Mouse (Mus musculus) neural tube, embryonic 15.5 days (tissue): ENCODE measurements around the gene Gm10974. TPM values are rescaled to one million over a fixed set of nuclear protein-coding genes. Genes with fewer than 3 reads are reported as not detected.

ENCODE experiments used
- ATAC-seq: fragments of 200-750 bp; cut with Nextera tagmentation; 2 replicates; pipeline ENCODE4 v1.8.0; 2017; ENCODE audit warnings: mild to moderate bottlenecking, moderate TSS enrichment, moderate library complexity; ENCODE audit not compliant: low FRiP score
- H3K27ac ChIP-seq: fragments of 300-500 bp; sonication (generic); replicated peaks from 2 replicates; pipeline ENCODE4 v1.5.1; 2015; ENCODE audit warnings: mild to moderate bottlenecking, inconsistent platforms
- H3K27me3 ChIP-seq: fragments of 300-500 bp; sonication (generic); replicated peaks from 2 replicates; pipeline ENCODE4 v1.6.1; 2015; ENCODE audit warnings: inconsistent platforms
- H3K36me3 ChIP-seq: fragments of 300-500 bp; sonication (generic); 2 replicates; pipeline ENCODE4 v1.6.1; 2015; ENCODE audit warnings: inconsistent platforms
- H3K4me1 ChIP-seq: fragments of 300-500 bp; sonication (generic); 2 replicates; pipeline ENCODE4 v1.6.1; 2015; ENCODE audit warnings: inconsistent platforms
- H3K4me2 ChIP-seq: fragments of 300-500 bp; sonication (generic); 2 replicates; pipeline ENCODE4 v1.6.1; 2015; ENCODE audit warnings: inconsistent platforms, mild to moderate bottlenecking, moderate library complexity
- H3K4me3 ChIP-seq: fragments of 300-500 bp; sonication (generic); replicated peaks from 2 replicates; pipeline ENCODE4 v1.5.1; 2015; ENCODE audit warnings: mild to moderate bottlenecking, inconsistent platforms
- H3K9ac ChIP-seq: fragments of 300-500 bp; sonication (generic); replicated peaks from 2 replicates; pipeline ENCODE4 v1.6.1; 2015; ENCODE audit warnings: mild to moderate bottlenecking, inconsistent platforms
- H3K9me3 ChIP-seq: fragments of 300-500 bp; sonication (generic); replicated peaks from 2 replicates; pipeline ENCODE4 v1.6.1; 2016; ENCODE audit warnings: inconsistent platforms
- WGBS: fragments of 180-500 bp; shearing (Covaris S2); methylation state at CpG from one replicate; pipeline ENCODE4 v1.1.7; 2015; ENCODE audit warnings: mixed read lengths; 5-methylcytosine and 5-hydroxymethylcytosine counted together
- polyA plus RNA-seq: library from polyadenylated mRNA; unstranded; fragments of >200 nt; fragmentation: Nextera tagmentation; extraction: Ambion mirVana; gene quantifications from 2 replicates; pipeline ENCODE4 v1.2.1, GENCODE M21; 2015

The Gm10974 gene
- polyA plus RNA-seq, 1 experiment from 2014 or later = not detected

DNA sequence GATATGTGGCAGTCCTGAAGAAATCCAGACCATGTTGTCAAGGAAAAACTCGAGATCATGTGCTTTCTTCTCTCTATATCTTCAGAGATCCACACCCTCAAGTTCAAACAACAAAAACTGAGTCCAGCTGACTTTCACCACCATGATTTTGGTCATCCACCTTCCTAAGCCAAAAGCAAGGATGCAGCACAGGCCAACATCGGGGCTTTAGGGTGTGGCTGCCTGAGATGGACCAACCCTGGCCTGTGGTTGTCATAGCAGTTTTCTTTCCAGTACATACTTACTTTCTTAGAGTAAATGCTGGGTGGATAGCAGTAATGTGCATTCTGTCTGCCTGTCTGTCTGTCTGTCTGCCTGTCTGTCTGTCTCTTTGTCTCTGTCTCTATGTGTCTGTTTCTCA, 294 bp upstream of the Gm10974 start:
- H3K9me3 ChIP-seq = no peaks in the 10 kb centered on the region
- no peak overlapping the region for H3K27ac ChIP-seq
- no peak overlapping the region for H3K9ac ChIP-seq
- no peaks in the 10 kb centered on the region for H3K36me3 ChIP-seq
- 77% methylated on average over 2 of the region's 2 CpGs for WGBS
- no peak overlapping the region for H3K4me3 ChIP-seq
- no peaks in the 10 kb centered on the region for H3K4me1 ChIP-seq
- no peak overlapping the region for H3K4me2 ChIP-seq
- no peak for ATAC-seq
- H3K27me3 ChIP-seq = no peaks in the 10 kb centered on the region

- no peak for ATAC-seq
- H3K4me3 ChIP-seq = no peak overlapping the region
- WGBS = 79% methylated on average over 5 of the region's 5 CpGs
These were observed 3.6 kb downstream of the Gm10974 start for GRCm38 (mm10) chr7:66369071-66369933.

GRCm38 (mm10) chr7:66369934-66370445, 4.3 kb downstream of the Gm10974 start:
- H3K36me3 ChIP-seq = no peaks in the 10 kb centered on the region
- no peak for ATAC-seq
- no peaks in the 10 kb centered on the region for H3K4me1 ChIP-seq
- no peaks in the 10 kb centered on the region for H3K9me3 ChIP-seq
- no peak overlapping the region for H3K4me2 ChIP-seq
- no peaks in the 10 kb centered on the region for H3K27me3 ChIP-seq
- H3K9ac ChIP-seq = no peak overlapping the region
- no peak overlapping the region for H3K4me3 ChIP-seq
- WGBS = 77% methylated on average over 5 of the region's 5 CpGs
- no peak overlapping the region for H3K27ac ChIP-seq

More at GRCm38 (mm10) chr7:66369071-66369933, 3.6 kb downstream of the Gm10974 start:
- Histone ChIP-seq H3K9me3 (no peaks in the 10 kb centered on the region), H3K27me3 (no peaks in the 10 kb centered on the region), H3K9ac (no peak overlapping the region), H3K4me2 (no peak overlapping the region), H3K4me1 (no peaks in the 10 kb centered on the region), H3K27ac (no peak overlapping the region), H3K36me3 (no peaks in the 10 kb centered on the region)

- Histone ChIP-seq H3K36me3 (no peaks in the 10 kb centered on the region), H3K27me3 (no peaks in the 10 kb centered on the region), H3K4me3 (no peak overlapping the region), H3K27ac (no peak overlapping the region), H3K4me2 (no peak overlapping the region), H3K9me3 (no peaks in the 10 kb centered on the region), H3K9ac (no peak overlapping the region), H3K4me1 (no peaks in the 10 kb centered on the region)
- no peak for ATAC-seq
- 84% methylated on average over 6 of the region's 6 CpGs for WGBS
These were observed 5.3 kb downstream of the Gm10974 start for GRCm38 (mm10) chr7:66370970-66371369.

GRCm38 (mm10) chr7:66373391-66373790, 7.7 kb downstream of the Gm10974 start:
- 94% methylated on average over 3 of the region's 3 CpGs for WGBS
- Histone ChIP-seq H3K4me1 (no peaks in the 10 kb centered on the region), H3K9ac (no peak overlapping the region), H3K36me3 (no peaks in the 10 kb centered on the region), H3K9me3 (no peaks in the 10 kb centered on the region), H3K27me3 (no peaks in the 10 kb centered on the region), H3K4me2 (no peak overlapping the region), H3K4me3 (no peak overlapping the region), H3K27ac (no peak overlapping the region)
- no peak for ATAC-seq

GRCm38 (mm10) chr7:66375736-66376135, 10.0 kb downstream of the Gm10974 start:
- H3K4me3 ChIP-seq = no peak overlapping the region
- H3K4me2 ChIP-seq = no peak overlapping the region
- no peak for ATAC-seq
- H3K9me3 ChIP-seq = no peaks in the 10 kb centered on the region
- H3K4me1 ChIP-seq = no peaks in the 10 kb centered on the region
- no peak overlapping the region for H3K27ac ChIP-seq
- no peak overlapping the region for H3K9ac ChIP-seq
- WGBS = 79% methylated on average over 4 of the region's 4 CpGs
- no peaks in the 10 kb centered on the region for H3K36me3 ChIP-seq
- H3K27me3 ChIP-seq = no peaks in the 10 kb centered on the region

- Histone ChIP-seq H3K4me2 (no peak overlapping the region), H3K4me1 (no peaks in the 10 kb centered on the region), H3K27ac (no peak overlapping the region), H3K9ac (no peak overlapping the region), H3K36me3 (no peaks in the 10 kb centered on the region), H3K27me3 (no peaks in the 10 kb centered on the region), H3K4me3 (no peak overlapping the region), H3K9me3 (no peaks in the 10 kb centered on the region)
- WGBS = 87% methylated on average over 10 of the region's 10 CpGs
- no peak for ATAC-seq
These were observed 10.9 kb downstream of the Gm10974 start for GRCm38 (mm10) chr7:66376560-66376959.

GRCm38 (mm10) chr7:66384213-66384612, 18.5 kb downstream of the Gm10974 start:
- no peak overlapping the region for H3K4me3 ChIP-seq
- no peak overlapping the region for H3K9ac ChIP-seq
- 73% methylated on average over 5 of the region's 5 CpGs for WGBS
- no peaks in the 10 kb centered on the region for H3K9me3 ChIP-seq
- no peaks in the 10 kb centered on the region for H3K36me3 ChIP-seq
- no peak overlapping the region for H3K27ac ChIP-seq
- no peak overlapping the region for H3K4me2 ChIP-seq
- no peak for ATAC-seq
- H3K4me1 ChIP-seq = peaks cover 21% of the 10 kb centered on the region
- 0 out of 2 replicates have a peak, but pooled peaks cover 3% of the 10 kb centered on the region for H3K27me3 ChIP-seq

GRCm38 (mm10) chr7:66384891-66385290, 19.2 kb downstream of the Gm10974 start:
- Histone ChIP-seq H3K27me3 (0 out of 2 replicates have a peak, but pooled peaks cover 3% of the 10 kb centered on the region), H3K36me3 (no peaks in the 10 kb centered on the region), H3K4me1 (peaks cover 21% of the 10 kb centered on the region), H3K4me3 (no peak overlapping the region), H3K4me2 (no peak overlapping the region), H3K27ac (no peak overlapping the region), H3K9ac (no peak overlapping the region), H3K9me3 (no peaks in the 10 kb centered on the region)
- WGBS = 91% methylated on average over 8 of the region's 8 CpGs
- ATAC-seq = no peak

GRCm38 (mm10) chr7:66385826-66386225, 20.1 kb downstream of the Gm10974 start:
- H3K27ac ChIP-seq = no peak overlapping the region
- no peak overlapping the region for H3K4me3 ChIP-seq
- H3K36me3 ChIP-seq = no peaks in the 10 kb centered on the region
- peaks cover 21% of the 10 kb centered on the region for H3K4me1 ChIP-seq
- no peaks in the 10 kb centered on the region for H3K9me3 ChIP-seq
- 0 out of 2 replicates have a peak, but pooled peaks cover 3% of the 10 kb centered on the region for H3K27me3 ChIP-seq
- WGBS = 96% methylated on average over 12 of the region's 12 CpGs
- ATAC-seq = no peak
- H3K4me2 ChIP-seq = no peak overlapping the region
- H3K9ac ChIP-seq = no peak overlapping the region

DNA sequence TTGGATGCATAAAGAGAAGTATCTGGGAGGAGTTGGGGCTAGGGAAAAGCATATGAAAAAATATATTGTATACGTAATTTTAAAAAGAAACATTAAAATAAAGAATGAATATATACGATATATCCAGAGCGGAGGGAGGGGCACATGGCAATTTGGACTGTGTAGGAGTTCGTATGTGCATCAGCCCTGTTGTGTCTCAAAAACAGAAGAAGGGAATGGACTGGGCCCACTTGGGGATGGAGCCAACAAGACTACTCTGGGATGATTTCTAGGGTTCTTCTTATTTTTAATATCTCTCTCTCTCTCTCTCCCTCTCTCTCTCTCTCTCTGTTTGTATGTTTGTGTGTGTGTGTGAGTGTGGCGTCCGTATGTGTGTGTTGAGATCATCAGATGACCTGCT, 20.7 kb downstream of the Gm10974 start:
- 97% methylated on average over 6 of the region's 6 CpGs for WGBS
- Histone ChIP-seq H3K4me1 (peaks cover 21% of the 10 kb centered on the region), H3K4me2 (no peak overlapping the region), H3K27me3 (0 out of 2 replicates have a peak, but pooled peaks cover 7% of the 10 kb centered on the region), H3K27ac (no peak overlapping the region), H3K9ac (no peak overlapping the region), H3K9me3 (no peaks in the 10 kb centered on the region), H3K4me3 (no peak overlapping the region), H3K36me3 (no peaks in the 10 kb centered on the region)
- no peak for ATAC-seq

DNA sequence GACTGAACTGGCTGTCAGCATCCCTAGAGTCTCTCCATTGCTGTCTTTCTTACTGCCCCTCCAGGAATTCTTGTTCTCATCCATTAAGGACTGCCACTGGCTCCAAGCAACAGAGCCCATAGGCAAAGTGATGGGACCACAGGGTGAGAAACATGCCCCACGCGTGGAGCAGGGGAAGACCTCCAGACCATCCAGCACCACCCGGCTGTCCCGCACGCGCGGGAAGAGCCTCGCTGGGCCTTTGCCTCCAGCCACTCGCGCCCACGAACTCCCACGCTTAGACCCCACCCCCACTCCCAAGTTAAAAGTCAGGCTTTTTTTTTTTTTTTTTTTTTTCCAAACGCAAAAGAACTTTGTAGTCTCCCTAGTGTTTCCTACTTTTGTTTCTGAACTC, 21.7 kb downstream of the Gm10974 start:
- peak overlapping the region; percentile 61 for H3K9ac ChIP-seq

More for the DNA sequence above, 21.7 kb downstream of the Gm10974 start:
- peaks cover 21% of the 10 kb centered on the region for H3K4me1 ChIP-seq
- no peaks in the 10 kb centered on the region for H3K36me3 ChIP-seq
- ATAC-seq = no peak
- 1% methylated on average over 13 of the region's 13 CpGs for WGBS
- H3K27me3 ChIP-seq = 0 out of 2 replicates have a peak, but pooled peaks cover 7% of the 10 kb centered on the region
- peak overlapping the region; percentile 55 for H3K4me3 ChIP-seq
- no peak overlapping the region for H3K27ac ChIP-seq
- H3K9me3 ChIP-seq = no peaks in the 10 kb centered on the region
- H3K4me2 ChIP-seq = peak overlapping the region; percentile 99
